Mouse (Mus musculus) frontal cortex, postnatal 36 days (tissue): ENCODE measurements around the gene Thsd7b.
A peak's percentile ranks its signal among the peaks of the same experiment; 100 is the strongest.
"Not testable (repeated sequence)": the region's sequence is repeated elsewhere in the genome, so short reads cannot be mapped to it uniquely, and the experiment has no call there.

ENCODE experiments used
- DNase-seq, 2 experiments: peaks; one replicate each; pipeline ENCODE4 v3.0.0; 2022; ENCODE audit warnings: low spot score in 2 of 2

Thsd7b gene

GRCm38 (mm10) chr1:130085207-130085606 lies 812.1 kb downstream of the Thsd7b start:
- no peak for DNase-seq

DNA sequence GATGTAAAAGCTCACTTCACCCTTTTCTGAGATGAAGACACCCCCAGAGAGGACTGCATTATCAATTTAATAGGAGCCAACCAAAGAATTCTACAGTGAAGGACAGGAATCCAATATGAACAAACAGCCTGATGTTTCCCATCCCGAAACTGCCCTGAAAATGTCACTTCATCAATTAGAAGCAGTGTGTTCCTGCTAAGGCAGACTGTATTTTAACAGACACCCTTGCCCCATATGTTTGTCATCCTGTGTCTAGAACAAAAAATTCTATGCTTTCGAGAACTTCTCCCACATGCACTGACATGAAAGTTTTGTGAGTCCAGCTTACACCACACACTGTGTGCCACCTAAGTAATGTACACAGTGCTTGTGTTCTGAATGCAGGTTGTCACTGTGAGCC lies 812.8 kb downstream of the Thsd7b start:
- DNase-seq = no peak

DNA sequence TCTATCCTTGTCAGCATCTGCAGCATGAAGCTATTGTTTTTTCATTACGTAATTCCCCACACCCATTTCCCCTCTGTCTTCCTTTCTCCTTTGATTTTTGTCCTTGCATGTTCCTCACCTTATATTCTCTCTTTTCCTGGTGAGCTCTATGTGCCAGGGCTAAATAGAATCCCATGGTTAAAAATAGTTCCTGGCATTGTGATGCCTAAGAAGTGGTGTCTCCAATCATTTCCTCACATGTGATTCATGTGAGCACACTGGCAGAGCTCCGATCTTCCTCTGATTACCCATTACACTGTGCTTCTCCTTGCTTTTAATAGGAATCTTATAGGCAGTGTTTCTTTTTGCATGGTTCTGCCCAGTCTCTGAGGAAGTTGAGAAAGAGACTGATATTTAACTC lies 826.1 kb downstream of the Thsd7b start:
- DNase-seq = peak in 1 of 2 experiments; percentile 11

DNA sequence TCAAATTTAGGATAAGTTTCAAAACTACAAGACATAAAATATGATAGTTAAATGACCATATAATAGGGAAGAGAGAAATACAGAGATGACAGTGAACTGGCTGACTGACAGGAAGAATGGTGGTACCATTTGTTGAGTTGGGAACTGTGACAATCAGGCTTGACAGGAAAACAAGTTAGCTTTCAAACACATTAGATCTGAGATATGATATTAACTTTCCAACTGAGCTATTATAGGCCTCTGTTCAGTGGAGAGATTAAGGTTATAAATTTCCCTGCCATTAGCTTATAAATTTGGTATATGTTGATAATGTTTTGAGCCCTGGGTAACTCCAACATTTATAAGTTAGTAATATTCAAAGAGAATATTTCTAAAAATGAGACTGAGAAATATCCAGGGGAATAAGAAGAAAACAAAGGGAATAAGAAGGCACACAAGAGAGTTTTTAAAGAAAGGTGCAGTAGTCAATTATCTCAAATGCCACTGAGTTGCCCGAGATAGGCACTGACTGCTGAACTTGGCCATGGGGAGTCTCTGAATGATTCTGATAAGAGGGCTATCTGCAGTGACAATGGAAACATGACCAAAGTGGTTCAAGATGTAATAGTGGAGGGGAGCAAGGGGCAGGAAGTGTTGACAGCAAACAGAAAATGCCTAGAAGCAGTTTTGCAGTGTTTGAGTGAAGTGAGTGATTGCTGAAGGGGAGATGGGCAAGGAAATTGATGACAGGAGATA lies 839.6 kb downstream of the Thsd7b start:
- no peak for DNase-seq

DNA sequence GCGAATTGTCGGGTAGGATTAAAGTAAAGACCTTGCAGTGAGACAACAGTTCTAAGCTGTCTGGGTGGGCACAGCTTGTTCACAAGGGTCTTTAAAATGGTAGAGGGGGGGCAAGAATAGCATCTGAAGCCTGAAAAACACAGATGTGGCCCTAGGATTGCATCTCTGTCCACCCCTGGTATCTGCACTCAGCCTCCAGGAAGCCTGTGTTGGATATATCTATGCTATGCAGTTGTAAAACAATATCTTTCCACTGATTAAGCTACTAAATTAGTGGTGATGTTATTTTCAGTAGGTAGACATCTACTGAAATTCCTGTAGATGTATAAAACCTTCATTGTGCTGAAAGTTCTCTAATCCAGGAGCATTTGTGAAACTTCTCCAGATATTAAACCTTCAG lies 840.4 kb downstream of the Thsd7b start:
- no peak for DNase-seq

DNA sequence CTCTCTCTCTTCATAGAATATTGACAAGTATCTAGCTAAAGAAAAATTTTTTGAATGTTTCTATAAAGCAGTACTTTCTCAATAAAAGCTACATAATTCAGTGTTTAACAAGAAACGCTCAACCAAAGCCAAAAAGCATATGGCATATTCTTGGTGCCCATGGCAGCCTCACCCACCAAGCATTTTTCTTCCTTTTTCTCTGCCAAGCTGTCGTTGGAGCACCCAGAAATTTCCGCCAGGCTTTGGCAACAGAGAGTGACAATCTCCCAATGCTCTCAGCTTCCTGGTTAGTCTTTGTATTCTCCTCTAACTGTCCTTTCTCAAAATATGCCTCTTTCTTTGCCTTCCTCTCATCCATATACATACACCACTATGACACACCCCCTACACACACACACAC lies 857.8 kb downstream of the Thsd7b start:
- peak; percentile 6 to 11 for DNase-seq

- DNase-seq = no peak
Observed at GRCm38 (mm10) chr1:130166187-130166586, 893.1 kb downstream of the Thsd7b start.

- DNase-seq = no peak
Observed at GRCm38 (mm10) chr1:130167260-130167659, 894.2 kb downstream of the Thsd7b start.

GRCm38 (mm10) chr1:130169875-130170274 lies 896.8 kb downstream of the Thsd7b start:
- no peak for DNase-seq

GRCm38 (mm10) chr1:130170290-130170689 lies 897.2 kb downstream of the Thsd7b start:
- no peak for DNase-seq

- not testable (repeated sequence) for DNase-seq
Observed at GRCm38 (mm10) chr1:130186836-130187235, 913.7 kb downstream of the Thsd7b start.

DNA sequence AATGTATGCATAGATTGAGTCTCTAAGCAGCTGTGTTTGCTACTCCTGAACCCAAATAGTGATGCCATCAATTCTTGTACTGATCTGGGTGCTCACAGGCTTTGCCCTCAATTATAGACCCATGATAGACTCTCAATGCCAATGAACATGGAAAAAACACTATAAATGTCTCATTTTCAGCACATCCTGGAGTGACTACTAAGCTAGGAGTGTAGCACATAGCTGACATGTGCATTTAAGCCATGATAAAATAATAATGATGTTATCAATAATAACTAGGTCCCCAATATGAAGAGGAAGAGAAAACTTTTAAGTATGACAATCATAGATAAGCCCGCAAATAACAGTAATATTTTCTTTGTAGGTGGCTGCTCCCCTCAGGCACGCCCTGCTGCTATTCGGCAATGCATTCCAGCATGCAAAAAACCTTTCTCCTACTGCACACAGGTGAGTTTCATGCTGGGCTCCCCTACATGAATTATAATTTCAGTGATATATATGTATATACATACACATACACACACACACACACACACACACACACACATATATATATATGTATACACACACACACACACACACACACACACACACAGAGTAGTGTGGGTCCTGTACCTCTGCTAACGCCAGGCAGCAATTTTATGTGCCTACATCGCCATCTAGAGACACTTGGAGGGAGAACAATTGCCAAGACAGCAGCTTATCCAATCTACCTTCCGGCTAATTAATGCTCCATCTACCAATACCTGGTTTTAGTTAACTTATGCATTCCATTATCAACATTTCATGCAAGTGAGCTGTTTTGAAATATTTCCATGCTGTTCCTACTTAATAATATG lies 919.3 kb downstream of the Thsd7b start:
- peak; percentile 18 to 62 for DNase-seq

GRCm38 (mm10) chr1:130217404-130217803 lies 944.3 kb downstream of the Thsd7b start:
- DNase-seq = no peak

DNA sequence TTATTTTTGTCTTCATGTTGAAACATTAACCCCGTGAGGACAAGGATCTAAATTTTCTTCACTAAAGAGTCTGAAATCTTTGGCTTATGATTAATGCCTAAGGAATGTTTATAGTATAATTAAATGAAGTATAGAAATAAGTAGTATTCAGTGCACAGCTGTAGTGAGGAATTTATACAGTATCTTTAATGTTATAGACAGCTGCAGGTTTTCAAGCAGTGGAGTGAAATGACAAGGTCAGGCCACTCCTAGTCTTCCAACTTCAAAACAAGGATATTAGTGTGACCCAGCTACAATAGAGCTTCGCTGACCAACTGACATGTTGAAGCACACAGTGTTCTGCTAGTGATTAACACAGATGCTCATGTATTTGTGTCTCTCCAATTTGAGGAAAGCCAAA lies 949.8 kb downstream of the Thsd7b start:
- DNase-seq = no peak

DNA sequence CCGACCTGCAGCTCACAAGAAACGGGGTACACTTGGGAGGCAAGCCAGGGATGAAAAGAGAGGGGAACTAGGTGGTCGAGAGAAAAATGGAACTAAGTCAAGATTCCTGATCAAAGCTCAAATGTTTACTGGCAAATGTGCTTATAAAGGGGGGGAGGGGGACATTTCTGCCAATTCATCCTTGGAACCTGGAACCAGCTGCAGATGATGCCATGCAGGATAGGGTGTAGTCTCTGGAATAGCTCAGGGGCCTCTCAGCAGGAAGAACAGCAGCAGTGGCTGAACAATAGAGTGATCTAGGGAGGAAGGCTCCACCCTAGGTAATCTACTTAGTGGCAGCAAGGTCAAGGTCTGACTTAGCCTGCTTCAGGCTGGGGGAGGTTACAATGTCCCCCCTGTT lies 972.5 kb downstream of the Thsd7b start:
- DNase-seq = no peak

DNA sequence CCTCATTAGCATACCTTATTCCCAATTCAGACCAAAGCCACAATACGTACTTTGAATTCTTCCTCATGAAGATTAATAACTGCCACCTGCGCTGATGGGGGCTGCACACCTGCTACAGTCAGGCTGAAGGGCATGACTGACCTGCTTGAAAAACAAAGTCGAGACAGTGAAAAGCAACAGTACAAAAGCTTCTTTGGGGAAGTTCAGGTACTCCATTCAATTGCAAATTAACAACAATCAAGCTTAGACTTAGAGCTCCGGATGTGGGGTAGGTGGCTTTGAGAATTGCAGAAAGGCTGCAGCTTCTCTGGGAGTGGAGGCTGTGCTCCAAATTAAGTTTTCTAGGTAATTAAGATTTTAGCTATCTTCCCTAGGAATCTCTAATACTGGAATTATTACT lies 973.2 kb downstream of the Thsd7b start:
- not testable (repeated sequence) for DNase-seq

DNA sequence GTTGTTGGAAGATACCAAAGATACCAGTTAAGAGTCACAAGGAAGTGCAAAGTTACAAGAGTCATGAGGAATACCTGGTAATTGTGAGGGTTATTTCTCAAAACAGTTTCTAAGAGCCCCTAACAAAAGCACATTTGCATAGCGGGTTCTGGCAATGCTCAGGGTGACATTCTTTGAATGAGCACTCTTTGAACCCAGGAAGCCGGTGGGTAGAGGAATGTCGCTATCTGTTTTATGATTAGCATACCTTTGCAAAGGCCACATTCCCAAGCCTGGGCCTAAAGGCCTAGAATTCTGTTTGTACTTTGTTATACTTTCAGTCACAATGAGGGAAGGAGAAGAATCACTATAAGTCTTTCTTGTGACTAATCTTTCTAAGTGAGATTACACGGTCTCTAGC lies 973.8 kb downstream of the Thsd7b start:
- not testable (repeated sequence) for DNase-seq

DNA sequence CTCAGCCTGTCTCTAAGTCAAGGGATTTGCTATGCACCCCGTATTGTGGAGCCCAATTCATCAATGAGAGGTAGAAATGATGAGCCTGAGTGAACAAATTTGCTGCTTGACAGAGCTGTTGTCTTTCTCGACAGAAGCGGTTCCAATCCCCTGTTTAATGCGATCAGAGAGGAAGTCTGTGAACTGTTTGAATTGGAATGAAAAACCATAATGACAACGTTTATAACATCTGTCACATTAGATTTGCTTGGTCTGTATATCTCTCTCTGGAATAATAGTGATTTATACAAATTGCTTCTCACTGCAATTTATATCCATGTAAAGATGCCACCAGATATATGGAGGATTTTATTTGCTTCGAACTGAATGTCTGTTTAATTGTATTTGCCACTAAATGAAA lies 988.9 kb downstream of the Thsd7b start:
- DNase-seq = no peak
